Mouse (Mus musculus): Measurements from ENCODE around the gene Dld. TPM values are rescaled to one million over a fixed set of nuclear protein-coding genes. Genes with fewer than 3 reads are reported as not detected.

Dld gene
- polyA plus RNA-seq, 2 experiments = 72.2 to 119 TPM

GRCm38 (mm10) chr12:31310687-31311086 is 40.6 kb downstream of the Dld start:
- ATAC-seq (ENCODE audit: low FRiP score, low read depth) (no peak), DNase-seq (ENCODE audit: low spot score) (no peak)
- H3K9me3 ChIP-seq (ENCODE audit: control insufficient read depth, low read length) = peaks cover 8% of the 10 kb centered on the region
- H3K4me3 ChIP-seq (replicated peaks; ENCODE audit: low read length) = no peak overlapping the region
- no peak for TF ChIP-seq POLR2A (IDR thresholded peaks at IDR 0.05; ENCODE audit: borderline replicate concordance, extremely low read depth, insufficient read depth, insufficient read length)
- peaks cover 97% of the 10 kb centered on the region for H3K36me3 ChIP-seq (ENCODE audit: control insufficient read depth, insufficient read depth, low read length)
- no peaks in the 10 kb centered on the region for H3K27me3 ChIP-seq (ENCODE audit: control insufficient read depth, insufficient read depth, low read length)
- no peak overlapping the region for H3K4me2 ChIP-seq (replicated peaks; ENCODE audit: low read depth, low read length, severe bottlenecking)
- H3K4me1 ChIP-seq (ENCODE audit: control insufficient read depth, insufficient read depth, low read length) = no peaks in the 10 kb centered on the region
- no peak overlapping the region for H3K27ac ChIP-seq (replicated peaks; ENCODE audit: low read depth, low read length)
- WGBS = 84% methylated on average over 9 of the region's 9 CpGs
- H3K9ac ChIP-seq (ENCODE audit: low read depth, low read length, severe bottlenecking) = no peak overlapping the region

- no peak for TF ChIP-seq POLR2A (IDR thresholded peaks at IDR 0.05; ENCODE audit: borderline replicate concordance, extremely low read depth, insufficient read depth, insufficient read length)
- WGBS = 86% methylated on average over 8 of the region's 8 CpGs
- Histone ChIP-seq H3K4me1 (ENCODE audit: control insufficient read depth, insufficient read depth, low read length) (no peaks in the 10 kb centered on the region), H3K4me2 (replicated peaks; ENCODE audit: low read depth, low read length, severe bottlenecking) (no peak overlapping the region), H3K9me3 (ENCODE audit: control insufficient read depth, low read length) (no peaks in the 10 kb centered on the region), H3K27me3 (ENCODE audit: control insufficient read depth, insufficient read depth, low read length) (no peaks in the 10 kb centered on the region), H3K27ac (replicated peaks; ENCODE audit: low read depth, low read length) (no peak overlapping the region), H3K4me3 (replicated peaks; ENCODE audit: low read length) (no peak overlapping the region), H3K36me3 (ENCODE audit: control insufficient read depth, insufficient read depth, low read length) (peaks cover 99% of the 10 kb centered on the region), H3K9ac (ENCODE audit: low read depth, low read length, severe bottlenecking) (no peak overlapping the region)
- ATAC-seq (ENCODE audit: low FRiP score, low read depth) (no peak), DNase-seq (ENCODE audit: low spot score) (no peak)
Observed at GRCm38 (mm10) chr12:31307756-31308155, 43.5 kb downstream of the Dld start.

- no peak overlapping the region for H3K9ac ChIP-seq (ENCODE audit: low read depth, low read length, severe bottlenecking)
- peaks cover 99% of the 10 kb centered on the region for H3K36me3 ChIP-seq (ENCODE audit: control insufficient read depth, insufficient read depth, low read length)
- H3K9me3 ChIP-seq (ENCODE audit: control insufficient read depth, low read length) = no peaks in the 10 kb centered on the region
- ATAC-seq (ENCODE audit: low FRiP score, low read depth) (no peak), DNase-seq (ENCODE audit: low spot score) (no peak)
- WGBS = 91% methylated on average over 8 of the region's 8 CpGs
- H3K4me3 ChIP-seq (replicated peaks; ENCODE audit: low read length) = no peak overlapping the region
- H3K4me1 ChIP-seq (ENCODE audit: control insufficient read depth, insufficient read depth, low read length) = no peaks in the 10 kb centered on the region
- H3K27me3 ChIP-seq (ENCODE audit: control insufficient read depth, insufficient read depth, low read length) = no peaks in the 10 kb centered on the region
- TF ChIP-seq POLR2A (IDR thresholded peaks at IDR 0.05; ENCODE audit: borderline replicate concordance, extremely low read depth, insufficient read depth, insufficient read length) = no peak
- no peak overlapping the region for H3K4me2 ChIP-seq (replicated peaks; ENCODE audit: low read depth, low read length, severe bottlenecking)
- no peak overlapping the region for H3K27ac ChIP-seq (replicated peaks; ENCODE audit: low read depth, low read length)
Observed at GRCm38 (mm10) chr12:31307011-31307410, 44.2 kb downstream of the Dld start.

- 69% methylated on average over 5 of the region's 5 CpGs for WGBS
Observed at GRCm38 (mm10) chr12:31306075-31306675, 45.1 kb downstream of the Dld start.

GRCm38 (mm10) chr12:31302766-31303511 is 48.3 kb downstream of the Dld start:
- DNase-seq (ENCODE audit: low spot score) = no peak
- Histone ChIP-seq H3K36me3 (ENCODE audit: control insufficient read depth, insufficient read depth, low read length) (peaks cover 97% of the 10 kb centered on the region), H3K4me1 (ENCODE audit: control insufficient read depth, insufficient read depth, low read length) (no peaks in the 10 kb centered on the region), H3K9ac (ENCODE audit: low read depth, low read length, severe bottlenecking) (no peak overlapping the region), H3K27me3 (ENCODE audit: control insufficient read depth, insufficient read depth, low read length) (no peaks in the 10 kb centered on the region), H3K4me2 (replicated peaks; ENCODE audit: low read depth, low read length, severe bottlenecking) (no peak overlapping the region), H3K4me3 (replicated peaks; ENCODE audit: low read length) (no peak overlapping the region), H3K27ac (replicated peaks; ENCODE audit: low read depth, low read length) (no peak overlapping the region), H3K9me3 (ENCODE audit: control insufficient read depth, low read length) (no peaks in the 10 kb centered on the region)
- TF ChIP-seq POLR2A (IDR thresholded peaks at IDR 0.05; ENCODE audit: borderline replicate concordance, extremely low read depth, insufficient read depth, insufficient read length) = no peak
- no peak for ATAC-seq (ENCODE audit: low FRiP score, low read depth)
- WGBS = 87% methylated on average over 16 of the region's 16 CpGs

More at GRCm38 (mm10) chr12:31306075-31306675, 45.1 kb downstream of the Dld start:
- Histone ChIP-seq H3K4me2 (replicated peaks; ENCODE audit: low read depth, low read length, severe bottlenecking) (no peak overlapping the region), H3K4me1 (ENCODE audit: control insufficient read depth, insufficient read depth, low read length) (no peaks in the 10 kb centered on the region), H3K9me3 (ENCODE audit: control insufficient read depth, low read length) (no peaks in the 10 kb centered on the region), H3K27ac (replicated peaks; ENCODE audit: low read depth, low read length) (no peak overlapping the region), H3K27me3 (ENCODE audit: control insufficient read depth, insufficient read depth, low read length) (no peaks in the 10 kb centered on the region), H3K9ac (ENCODE audit: low read depth, low read length, severe bottlenecking) (no peak overlapping the region), H3K4me3 (replicated peaks; ENCODE audit: low read length) (no peak overlapping the region), H3K36me3 (ENCODE audit: control insufficient read depth, insufficient read depth, low read length) (peaks cover 99% of the 10 kb centered on the region)
- no peak for ATAC-seq (ENCODE audit: low FRiP score, low read depth)
- DNase-seq (ENCODE audit: low spot score) = peak; percentile 51
- no peak for TF ChIP-seq POLR2A (IDR thresholded peaks at IDR 0.05; ENCODE audit: borderline replicate concordance, extremely low read depth, insufficient read depth, insufficient read length)
